Mouse (Mus musculus) forelimb bud, embryonic 11.5 days (tissue): ENCODE measurements at regions not wholly inside any gene's neighbourhood (a gene's known extent, or its start where the extent isn't known, plus 50 kb on each side); places are given as distances from the start of the nearest gene placed in this dataset.
"Not testable (repeated sequence)": the region's sequence is repeated elsewhere in the genome, so short reads cannot be mapped to it uniquely, and the experiment has no call there.

Source experiments
- DNase-seq: peaks from one replicate; pipeline ENCODE4 v3.0.0-alpha.2; 2012; ENCODE audit warnings: low read depth, low spot score

DNA sequence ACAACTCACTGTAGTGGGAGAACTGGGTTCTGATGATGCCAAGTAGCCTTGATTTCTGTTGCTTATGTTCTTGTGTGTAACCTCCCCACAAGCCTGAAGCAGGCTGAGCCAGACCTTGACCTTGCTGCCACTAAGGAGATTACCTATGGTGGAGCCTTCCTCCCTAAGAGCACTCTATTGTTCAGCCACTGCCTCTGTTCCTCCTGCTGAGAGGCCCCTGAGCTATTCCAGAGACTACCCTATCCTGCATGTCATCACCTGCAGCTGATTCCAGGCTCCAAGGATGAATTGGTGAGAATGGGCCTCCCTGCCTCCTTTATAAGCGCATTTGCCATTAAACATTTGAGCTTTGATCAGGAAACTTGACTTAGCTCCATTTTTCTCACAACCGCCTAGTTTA is 60.8 kb upstream of the Dnajc1 start:
- not testable (repeated sequence) for DNase-seq

DNA sequence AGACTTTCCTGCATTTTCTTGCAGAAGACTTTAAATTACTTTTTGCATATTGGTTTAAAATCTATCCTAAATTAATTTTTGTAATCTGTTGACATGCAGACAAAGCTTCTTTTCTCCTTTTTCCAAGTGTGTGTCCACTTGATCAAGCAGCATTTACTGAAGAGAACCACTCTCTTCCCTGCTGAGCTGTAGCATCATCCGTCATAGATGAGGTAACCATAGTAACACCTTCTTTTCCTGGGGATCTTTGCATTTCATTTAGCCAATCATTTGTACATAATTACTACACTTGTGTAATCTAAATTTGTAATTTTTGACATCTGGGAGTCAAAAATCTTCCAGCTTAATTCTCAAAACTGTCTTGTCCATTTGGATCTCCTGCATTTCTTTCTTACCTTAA is 53.2 kb upstream of the Dnajc1 start:
- no peak for DNase-seq
